Mouse (Mus musculus): ENCODE measurements around the gene H2-Q7.
A peak's percentile ranks its signal among the peaks of the same experiment; 100 is the strongest.
"Not testable (repeated sequence)": the region's sequence is repeated elsewhere in the genome, so short reads cannot be mapped to it uniquely, and the experiment has no call there.

H2-Q7 gene

DNA sequence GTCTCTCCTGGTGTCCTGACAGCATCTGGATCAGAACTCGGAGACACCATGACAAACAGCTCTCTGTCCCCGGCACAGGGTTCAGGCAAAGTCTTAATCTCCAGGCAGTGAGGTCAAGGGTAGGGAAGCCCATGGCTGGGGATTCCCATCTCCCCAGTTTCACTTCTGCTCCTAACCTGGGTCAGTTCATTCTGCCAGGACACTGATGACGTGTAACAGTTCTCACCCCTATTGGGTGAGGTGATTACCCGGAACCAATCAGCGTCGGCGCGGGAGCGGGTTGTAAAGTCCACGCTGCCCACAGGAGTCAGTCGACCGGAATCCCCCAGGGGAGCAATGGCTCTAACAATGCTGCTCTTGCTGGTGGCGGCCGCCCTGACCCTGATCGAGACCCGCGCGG is at the start of gene H2-Q7:
Gene H2-Q7 (plus strand): TSS at position 271 of the 400 bp plus-strand sequence.
- peak; percentile 87 to 93 for DNase-seq (ENCODE audit: low spot score in 2 of 2)

GRCm38 (mm10) chr17:35389796-35390195 is 49.2 kb upstream of the H2-Q7 start:
- not testable (repeated sequence) for DNase-seq (ENCODE audit: low spot score in 2 of 2)

GRCm38 (mm10) chr17:35392671-35393070 is 46.3 kb upstream of the H2-Q7 start:
- not testable (repeated sequence) for DNase-seq (ENCODE audit: low spot score in 2 of 2)

GRCm38 (mm10) chr17:35393864-35394800 is 44.8 kb upstream of the H2-Q7 start:
- peak in 1 of 2 experiments; percentile 48 for DNase-seq (ENCODE audit: low spot score in 2 of 2)

GRCm38 (mm10) chr17:35396956-35397355 is 42.0 kb upstream of the H2-Q7 start:
- DNase-seq (ENCODE audit: low spot score in 2 of 2): not testable (repeated sequence)

DNA sequence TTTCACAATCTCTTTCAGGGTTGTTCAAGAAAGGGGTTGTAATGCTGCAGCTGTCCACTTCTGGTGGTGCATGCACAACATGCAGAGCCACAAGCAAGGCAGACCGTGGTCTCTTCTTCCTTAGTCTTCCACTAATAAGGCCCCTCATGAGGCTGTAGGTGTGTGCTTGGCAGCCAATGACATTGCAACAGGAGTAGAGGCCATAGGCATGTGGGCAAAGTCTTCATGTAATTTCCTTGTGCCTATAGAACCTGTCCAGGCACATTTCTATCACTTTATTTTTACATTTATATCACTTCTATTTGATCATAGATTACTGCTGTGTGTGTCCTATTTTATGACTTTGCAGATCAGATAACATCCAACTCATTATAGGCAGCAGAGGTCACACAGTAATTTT is 25.9 kb upstream of the H2-Q7 start:
- not testable (repeated sequence) for DNase-seq (ENCODE audit: low spot score in 2 of 2)

DNA sequence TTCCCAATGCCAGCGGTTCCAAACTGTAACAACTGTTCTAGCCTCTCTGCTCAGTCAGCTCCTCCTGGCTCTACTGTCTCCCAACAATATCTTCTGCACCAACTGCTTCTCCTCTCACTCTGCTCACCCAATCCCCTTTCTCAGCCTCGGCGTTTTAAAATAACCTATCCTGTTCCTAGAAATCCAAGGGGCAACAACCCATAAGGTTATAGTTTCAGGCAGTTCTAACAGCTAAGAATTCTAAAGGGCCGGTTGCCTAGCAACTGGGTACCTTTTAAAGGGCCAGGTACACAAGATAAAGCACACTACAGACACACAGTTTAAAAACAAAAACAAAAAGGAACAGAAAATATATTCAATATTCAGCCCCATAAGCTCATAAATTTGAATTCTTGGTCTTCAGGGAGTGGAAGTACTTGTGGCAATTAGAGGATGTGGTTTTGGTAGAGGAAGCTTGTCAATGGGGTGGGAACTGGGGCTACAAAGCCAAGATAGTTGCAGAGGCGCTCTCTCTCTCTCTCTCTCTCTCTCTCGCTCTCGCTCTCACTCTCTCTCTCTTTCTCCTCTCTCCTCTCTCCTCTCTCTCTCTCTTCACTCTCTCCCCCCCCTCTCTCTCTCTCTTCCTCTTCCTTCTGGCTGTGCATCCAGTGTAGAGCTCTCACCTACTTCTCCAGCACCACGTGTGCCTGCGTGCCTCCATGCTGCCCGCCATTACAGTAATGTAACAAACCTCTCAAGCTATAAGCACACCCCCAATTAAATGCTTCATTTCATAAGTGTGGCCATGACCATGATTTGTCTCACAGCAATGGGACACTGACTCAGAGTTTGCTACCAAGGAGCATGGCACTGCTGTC is 23.5 kb upstream of the H2-Q7 start:
- not testable (repeated sequence) for DNase-seq (ENCODE audit: low spot score in 2 of 2)

GRCm38 (mm10) chr17:35418772-35419171 is 20.2 kb upstream of the H2-Q7 start:
- no peak for DNase-seq (ENCODE audit: low spot score in 2 of 2)

GRCm38 (mm10) chr17:35419564-35419963 is 19.4 kb upstream of the H2-Q7 start:
- DNase-seq (ENCODE audit: low spot score in 2 of 2): not testable (repeated sequence)

GRCm38 (mm10) chr17:35420206-35420810 is 18.6 kb upstream of the H2-Q7 start:
- not testable (repeated sequence) for DNase-seq (ENCODE audit: low spot score in 2 of 2)

DNA sequence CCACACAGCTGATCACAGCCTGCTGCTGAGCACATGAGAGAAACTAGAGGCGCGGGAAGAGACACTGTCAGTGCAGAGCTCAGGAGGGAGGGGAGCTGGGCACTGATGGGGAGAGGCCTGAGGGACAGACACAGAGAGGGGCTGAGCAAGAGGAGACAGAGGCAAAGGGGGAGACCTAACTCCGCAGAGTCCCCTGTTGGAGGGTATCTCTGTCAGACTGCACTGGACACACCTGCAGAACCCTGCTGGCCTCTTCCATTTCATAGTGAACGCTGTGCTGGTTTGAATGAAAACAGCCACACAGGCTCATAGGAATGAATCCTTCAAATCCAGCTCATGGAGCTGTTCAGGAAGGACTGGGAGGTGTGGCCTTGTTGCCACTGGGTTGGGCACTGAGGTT is 17.6 kb upstream of the H2-Q7 start:
- DNase-seq (ENCODE audit: low spot score in 2 of 2): not testable (repeated sequence)

DNA sequence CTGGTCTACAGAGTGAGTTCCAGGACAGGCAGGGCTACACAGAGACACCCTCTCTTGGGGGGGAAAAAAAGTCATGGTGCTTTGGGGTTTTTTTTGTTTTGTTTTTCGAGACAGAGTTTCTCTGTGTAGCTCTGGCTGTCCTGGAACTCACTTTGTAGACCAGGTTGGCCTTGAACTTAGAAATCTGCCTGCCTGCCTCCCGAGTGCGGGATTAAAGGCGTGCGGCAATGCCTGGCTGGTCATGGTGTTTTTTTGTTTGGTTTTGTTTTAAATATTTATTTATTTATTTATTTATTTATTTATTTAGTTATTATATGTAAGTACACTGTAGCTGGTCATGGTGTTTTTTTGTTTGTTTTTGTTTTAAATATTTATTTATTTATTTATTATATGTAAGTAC is 16.6 kb upstream of the H2-Q7 start:
- not testable (repeated sequence) for DNase-seq (ENCODE audit: low spot score in 2 of 2)

- not testable (repeated sequence) for DNase-seq (ENCODE audit: low spot score in 2 of 2)
Observed at GRCm38 (mm10) chr17:35423131-35423810, 15.7 kb upstream of the H2-Q7 start.

- not testable (repeated sequence) for DNase-seq (ENCODE audit: low spot score in 2 of 2)
Observed at GRCm38 (mm10) chr17:35424106-35424505, 14.8 kb upstream of the H2-Q7 start.

DNA sequence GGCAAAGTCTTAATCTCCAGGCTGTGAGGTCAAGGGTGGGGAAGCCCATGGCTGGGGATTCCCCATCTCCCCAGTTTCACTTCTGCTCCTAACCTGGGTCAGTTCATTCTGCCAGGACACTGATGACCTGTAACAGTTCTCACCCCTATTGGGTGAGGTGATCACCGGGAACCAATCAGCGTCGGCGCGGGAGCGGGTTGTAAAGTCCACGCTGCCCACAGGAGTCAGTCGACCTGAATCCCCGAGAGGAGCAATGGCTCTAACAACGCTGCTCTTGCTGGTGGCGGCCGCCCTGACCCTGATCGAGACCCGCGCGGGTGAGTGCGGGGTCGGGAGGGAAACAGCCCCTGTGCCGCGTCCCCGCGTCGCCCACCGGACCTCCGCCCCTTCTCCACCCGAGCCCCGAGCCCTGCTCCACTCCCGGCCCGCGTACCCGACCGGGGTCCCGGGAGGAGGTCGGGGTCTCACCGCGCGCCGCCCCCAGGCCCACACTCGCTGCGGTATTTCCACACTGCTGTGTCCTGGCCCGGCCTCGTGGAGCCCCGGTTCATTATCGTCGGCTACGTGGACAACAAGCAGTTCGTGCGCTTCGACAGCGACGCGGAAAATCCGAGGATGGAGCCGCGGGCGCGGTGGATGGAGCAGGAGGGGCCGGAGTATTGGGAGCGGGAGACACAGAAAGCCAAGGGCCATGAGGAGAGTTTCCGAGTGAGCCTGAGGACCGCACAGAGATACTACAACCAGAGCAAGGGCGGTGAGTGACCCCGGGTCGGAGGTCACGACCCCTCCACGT is 14.1 kb upstream of the H2-Q7 start, which contains the start of gene H2-Q6:
Gene H2-Q6 (plus strand): TSS at position 227 of the 793 bp plus-strand sequence.
- DNase-seq (ENCODE audit: low spot score in 2 of 2): peak; percentile 57 to 76

GRCm38 (mm10) chr17:35425474-35425873 is 13.5 kb upstream of the H2-Q7 start:
- not testable (repeated sequence) for DNase-seq (ENCODE audit: low spot score in 2 of 2)

GRCm38 (mm10) chr17:35428883-35429282 is 10.1 kb upstream of the H2-Q7 start:
- DNase-seq (ENCODE audit: low spot score in 2 of 2): not testable (repeated sequence)

DNA sequence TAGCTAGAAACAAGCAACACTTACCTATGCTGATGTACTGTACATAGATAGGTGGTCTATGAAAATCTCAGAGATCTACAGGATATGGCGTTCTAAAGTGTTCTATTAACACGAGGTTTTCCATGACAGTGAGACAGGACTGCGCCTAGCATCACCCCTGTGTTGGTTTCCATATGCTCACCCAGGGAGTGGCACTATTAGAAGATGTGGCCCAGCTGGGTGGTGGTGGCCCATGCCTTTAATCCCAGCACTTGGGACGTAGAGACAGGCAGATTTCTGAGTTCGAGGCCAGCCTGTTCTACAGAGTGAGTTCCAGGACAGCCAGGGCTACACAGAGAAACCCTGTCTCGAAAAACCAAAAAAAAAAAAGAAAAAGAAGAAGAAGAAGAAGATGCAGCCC is 8.3 kb upstream of the H2-Q7 start:
- not testable (repeated sequence) for DNase-seq (ENCODE audit: low spot score in 2 of 2)

- not testable (repeated sequence) for DNase-seq (ENCODE audit: low spot score in 2 of 2)
Observed at GRCm38 (mm10) chr17:35432167-35432566, 6.8 kb upstream of the H2-Q7 start.

- not testable (repeated sequence) for DNase-seq (ENCODE audit: low spot score in 2 of 2)
Observed at GRCm38 (mm10) chr17:35434836-35435235, 4.1 kb upstream of the H2-Q7 start.
